Mouse (Mus musculus) right cerebral cortex, postnatal 25 days (tissue): ENCODE results near the gene Gm20777.
"Not testable (repeated sequence)": the region's sequence is repeated elsewhere in the genome, so short reads cannot be mapped to it uniquely, and the experiment has no call there.

Source experiments
- DNase-seq: peaks from one replicate; pipeline ENCODE4 v3.0.0; 2022

Gm20777 gene

DNA sequence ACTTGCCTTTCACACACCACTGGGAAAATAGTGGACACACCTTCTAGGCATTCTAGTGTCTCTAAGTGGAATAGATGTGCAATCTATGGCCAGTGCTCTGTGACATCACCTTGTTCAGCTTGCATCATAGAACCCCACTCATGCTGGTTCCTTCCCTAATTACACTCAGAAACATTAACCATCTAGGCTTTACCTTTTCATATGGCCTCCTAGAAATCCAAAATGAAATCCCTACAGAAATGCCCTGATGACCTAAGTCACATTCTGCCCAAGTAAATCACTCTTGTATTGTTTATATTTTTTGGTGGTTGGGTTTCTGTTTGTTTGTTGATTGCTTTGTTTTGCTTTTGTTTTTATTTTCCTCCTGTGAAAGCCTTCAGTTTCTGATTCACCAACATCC lies at the start of gene Gm20777:
Gene Gm20777 (minus strand): TSS at position 101 of the 400 bp plus-strand sequence.
- DNase-seq = not testable (repeated sequence)

- not testable (repeated sequence) for DNase-seq
Measured at GRCm38 (mm10) chrY:10709551-10709950, 42.7 kb downstream of the Gm20777 start.

DNA sequence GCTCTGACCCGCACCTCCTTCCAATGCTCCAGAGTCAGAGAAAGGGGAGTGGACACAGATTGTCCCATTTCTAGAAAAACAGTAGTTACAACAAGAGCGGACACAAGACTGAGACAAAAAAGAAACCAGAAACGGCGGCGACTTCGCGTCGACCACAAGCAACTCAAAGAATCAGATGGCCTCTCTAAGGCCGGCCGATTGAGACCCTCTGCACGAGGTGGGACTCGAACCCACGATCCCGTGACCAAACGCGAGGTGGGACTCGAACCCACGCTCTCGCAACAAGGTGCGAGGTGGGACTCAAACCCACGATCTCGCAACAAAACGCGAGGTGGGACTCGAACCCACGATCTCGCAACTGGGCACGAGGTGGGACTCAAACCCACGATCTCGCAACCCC lies 43.5 kb downstream of the Gm20777 start:
- DNase-seq = not testable (repeated sequence)

GRCm38 (mm10) chrY:10708226-10708625 lies 44.0 kb downstream of the Gm20777 start:
- DNase-seq = not testable (repeated sequence)

DNA sequence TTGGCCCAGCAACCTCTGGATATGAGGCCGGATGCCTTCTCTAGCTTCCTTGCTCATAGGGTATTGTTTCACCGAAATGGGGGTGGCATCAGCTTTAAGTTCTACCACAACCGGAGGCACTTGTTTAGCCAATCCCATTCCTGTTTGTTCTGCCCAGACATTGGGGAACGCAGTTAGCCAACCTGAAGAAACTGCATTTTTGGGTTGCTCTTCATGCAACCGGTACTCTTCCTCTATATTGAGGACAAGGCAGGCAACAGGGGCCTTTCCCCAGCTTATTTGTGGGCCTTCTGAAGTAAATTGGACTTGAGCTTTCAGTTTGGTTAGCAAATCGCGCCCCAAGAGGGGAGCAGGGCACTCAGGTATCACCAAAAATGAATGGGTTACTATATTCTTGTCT lies 45.6 kb downstream of the Gm20777 start:
- DNase-seq = not testable (repeated sequence)
